Mouse (Mus musculus): ENCODE data around the gene Gse1. TPM values are rescaled to one million over a fixed set of nuclear protein-coding genes. Genes with fewer than 3 reads are reported as not detected.

Gse1 gene
- polyA plus RNA-seq, 1 experiment from 2014 or later = 9.6 TPM

- H3K27me3 ChIP-seq = no peaks in the 10 kb centered on the region
- no peaks in the 10 kb centered on the region for H3K9me3 ChIP-seq
- H3K4me2 ChIP-seq = no peak overlapping the region
- H3K27ac ChIP-seq = no peak overlapping the region
- no peak overlapping the region for H3K4me3 ChIP-seq
- H3K9ac ChIP-seq = no peak overlapping the region
- no peak for ATAC-seq (ENCODE audit: borderline replicate concordance, extremely low read depth, low FRiP score, low TSS enrichment)
- peaks cover 63% of the 10 kb centered on the region for H3K4me1 ChIP-seq
- peaks cover 13% of the 10 kb centered on the region; the same call in 1 of the 2 replicates for H3K36me3 ChIP-seq
- WGBS = 80% methylated on average over 22 of the region's 22 CpGs
These were observed 333.5 kb downstream of the Gse1 start for GRCm38 (mm10) chr8:120561539-120562435.

GRCm38 (mm10) chr8:120562680-120563347 is 334.6 kb downstream of the Gse1 start:
- Histone ChIP-seq H3K4me1 (peaks cover 53% of the 10 kb centered on the region), H3K9me3 (no peaks in the 10 kb centered on the region), H3K27ac (peak overlapping the region; percentile 88), H3K4me3 (no peak overlapping the region), H3K27me3 (no peaks in the 10 kb centered on the region), H3K9ac (no peak overlapping the region), H3K36me3 (peaks cover 23% of the 10 kb centered on the region), H3K4me2 (no peak overlapping the region)
- no peak for ATAC-seq (ENCODE audit: borderline replicate concordance, extremely low read depth, low FRiP score, low TSS enrichment)
- WGBS = 84% methylated on average over 18 of the region's 18 CpGs

GRCm38 (mm10) chr8:120563348-120563724 is 335.1 kb downstream of the Gse1 start:
- Histone ChIP-seq H3K9ac (no peak overlapping the region), H3K9me3 (no peaks in the 10 kb centered on the region), H3K27ac (peak overlapping the region; percentile 88), H3K36me3 (peaks cover 29% of the 10 kb centered on the region), H3K27me3 (no peaks in the 10 kb centered on the region), H3K4me2 (peak overlapping the region; percentile 34), H3K4me1 (peaks cover 51% of the 10 kb centered on the region), H3K4me3 (no peak overlapping the region)
- ATAC-seq (ENCODE audit: borderline replicate concordance, extremely low read depth, low FRiP score, low TSS enrichment) = no peak
- 22% methylated on average over 8 of the region's 8 CpGs for WGBS

- Histone ChIP-seq H3K4me3 (peak overlapping the region; percentile 8; the same call in 1 of the 2 replicates), H3K9me3 (no peaks in the 10 kb centered on the region), H3K4me2 (peak overlapping the region; percentile 34), H3K27me3 (no peaks in the 10 kb centered on the region), H3K27ac (peak overlapping the region; percentile 88), H3K4me1 (peaks cover 50% of the 10 kb centered on the region), H3K36me3 (peaks cover 37% of the 10 kb centered on the region), H3K9ac (no peak overlapping the region)
- WGBS = 21% methylated on average over 20 of the region's 20 CpGs
- ATAC-seq (ENCODE audit: borderline replicate concordance, extremely low read depth, low FRiP score, low TSS enrichment) = peak; percentile 75
These were observed 335.9 kb downstream of the Gse1 start for GRCm38 (mm10) chr8:120563851-120564837.

- Histone ChIP-seq H3K4me2 (no peak overlapping the region), H3K4me1 (peaks cover 47% of the 10 kb centered on the region), H3K4me3 (no peak overlapping the region), H3K27me3 (no peaks in the 10 kb centered on the region), H3K36me3 (peaks cover 41% of the 10 kb centered on the region), H3K27ac (no peak overlapping the region), H3K9me3 (no peaks in the 10 kb centered on the region), H3K9ac (no peak overlapping the region)
- 39% methylated on average over 7 of the region's 7 CpGs for WGBS
- ATAC-seq (ENCODE audit: borderline replicate concordance, extremely low read depth, low FRiP score, low TSS enrichment) = no peak
These were observed 337.0 kb downstream of the Gse1 start for GRCm38 (mm10) chr8:120565151-120565711.

GRCm38 (mm10) chr8:120566681-120567080 is 338.4 kb downstream of the Gse1 start:
- H3K4me3 ChIP-seq = no peak overlapping the region
- no peak overlapping the region for H3K9ac ChIP-seq
- H3K27ac ChIP-seq = no peak overlapping the region
- no peak for ATAC-seq (ENCODE audit: borderline replicate concordance, extremely low read depth, low FRiP score, low TSS enrichment)
- H3K9me3 ChIP-seq = no peaks in the 10 kb centered on the region
- H3K4me1 ChIP-seq = peaks cover 44% of the 10 kb centered on the region
- WGBS = 83% methylated on average over 8 of the region's 8 CpGs
- H3K27me3 ChIP-seq = no peaks in the 10 kb centered on the region
- H3K4me2 ChIP-seq = no peak overlapping the region
- H3K36me3 ChIP-seq = peaks cover 54% of the 10 kb centered on the region

- Histone ChIP-seq H3K27ac (no peak overlapping the region), H3K4me3 (no peak overlapping the region), H3K4me2 (no peak overlapping the region), H3K9me3 (no peaks in the 10 kb centered on the region), H3K36me3 (peaks cover 62% of the 10 kb centered on the region), H3K27me3 (no peaks in the 10 kb centered on the region), H3K4me1 (peaks cover 35% of the 10 kb centered on the region), H3K9ac (no peak overlapping the region)
- ATAC-seq (ENCODE audit: borderline replicate concordance, extremely low read depth, low FRiP score, low TSS enrichment) = no peak
- WGBS = 95% methylated on average over 17 of the region's 17 CpGs
These were observed 339.5 kb downstream of the Gse1 start for GRCm38 (mm10) chr8:120567731-120568130.

DNA sequence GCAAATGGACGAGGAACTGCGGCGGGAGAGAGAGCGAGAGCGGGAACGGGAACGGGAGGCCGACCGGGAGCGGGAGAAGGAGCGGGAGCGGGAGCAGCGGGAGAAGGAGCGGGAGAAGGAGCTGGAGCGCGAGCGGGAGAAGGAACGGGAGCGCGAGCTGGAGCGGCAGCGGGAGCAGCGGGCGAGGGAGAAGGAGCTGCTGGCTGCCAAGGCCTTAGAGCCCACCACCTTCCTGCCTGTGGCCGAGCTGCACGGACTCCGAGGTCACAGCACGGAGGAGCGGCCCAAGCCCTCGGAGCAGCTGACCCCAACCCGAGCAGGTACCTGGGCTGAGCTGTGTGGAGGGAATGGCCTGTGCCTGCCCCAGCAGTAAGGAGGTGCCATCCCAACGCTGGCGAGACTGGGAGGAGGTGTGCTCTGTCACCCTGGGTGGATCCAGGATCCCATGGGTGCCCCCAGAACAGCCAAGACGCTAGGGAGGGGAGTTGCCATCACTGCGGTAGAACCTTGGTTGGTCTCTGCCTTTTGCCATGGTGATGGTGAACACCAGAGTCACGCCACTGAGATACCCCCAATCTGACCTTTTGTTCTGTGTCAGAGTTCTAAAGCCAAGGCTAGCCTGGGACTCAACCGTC is 340.0 kb downstream of the Gse1 start:
- peaks cover 32% of the 10 kb centered on the region for H3K4me1 ChIP-seq
- ATAC-seq (ENCODE audit: borderline replicate concordance, extremely low read depth, low FRiP score, low TSS enrichment) = no peak
- WGBS = 95% methylated on average over 37 of the region's 37 CpGs

DNA sequence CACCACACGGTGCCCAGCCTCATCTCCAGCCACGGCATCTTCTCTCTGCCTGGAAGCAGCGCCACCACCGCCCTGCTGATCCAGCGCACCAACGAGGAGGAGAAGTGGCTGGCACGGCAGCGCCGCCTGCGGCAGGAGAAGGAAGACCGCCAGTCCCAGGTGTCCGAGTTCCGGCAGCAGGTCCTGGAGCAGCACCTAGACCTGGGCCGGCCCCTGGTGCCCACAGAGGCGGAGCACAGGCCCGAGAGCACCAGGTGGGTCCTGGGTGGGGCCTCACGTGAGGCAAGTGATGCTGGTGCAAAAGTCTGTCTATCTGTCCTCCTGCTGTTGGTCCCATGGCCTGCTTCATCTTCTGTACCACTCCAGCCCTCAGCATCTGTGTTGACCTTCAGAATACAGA is 340.9 kb downstream of the Gse1 start:
- ATAC-seq (ENCODE audit: borderline replicate concordance, extremely low read depth, low FRiP score, low TSS enrichment) = no peak
- 94% methylated on average over 17 of the region's 17 CpGs for WGBS
- H3K4me2 ChIP-seq = no peak overlapping the region

More for the DNA sequence above, 340.0 kb downstream of the Gse1 start:
- Histone ChIP-seq H3K4me3 (no peak overlapping the region), H3K27ac (no peak overlapping the region), H3K4me2 (no peak overlapping the region), H3K9me3 (no peaks in the 10 kb centered on the region), H3K27me3 (no peaks in the 10 kb centered on the region), H3K36me3 (peaks cover 68% of the 10 kb centered on the region), H3K9ac (no peak overlapping the region)

DNA sequence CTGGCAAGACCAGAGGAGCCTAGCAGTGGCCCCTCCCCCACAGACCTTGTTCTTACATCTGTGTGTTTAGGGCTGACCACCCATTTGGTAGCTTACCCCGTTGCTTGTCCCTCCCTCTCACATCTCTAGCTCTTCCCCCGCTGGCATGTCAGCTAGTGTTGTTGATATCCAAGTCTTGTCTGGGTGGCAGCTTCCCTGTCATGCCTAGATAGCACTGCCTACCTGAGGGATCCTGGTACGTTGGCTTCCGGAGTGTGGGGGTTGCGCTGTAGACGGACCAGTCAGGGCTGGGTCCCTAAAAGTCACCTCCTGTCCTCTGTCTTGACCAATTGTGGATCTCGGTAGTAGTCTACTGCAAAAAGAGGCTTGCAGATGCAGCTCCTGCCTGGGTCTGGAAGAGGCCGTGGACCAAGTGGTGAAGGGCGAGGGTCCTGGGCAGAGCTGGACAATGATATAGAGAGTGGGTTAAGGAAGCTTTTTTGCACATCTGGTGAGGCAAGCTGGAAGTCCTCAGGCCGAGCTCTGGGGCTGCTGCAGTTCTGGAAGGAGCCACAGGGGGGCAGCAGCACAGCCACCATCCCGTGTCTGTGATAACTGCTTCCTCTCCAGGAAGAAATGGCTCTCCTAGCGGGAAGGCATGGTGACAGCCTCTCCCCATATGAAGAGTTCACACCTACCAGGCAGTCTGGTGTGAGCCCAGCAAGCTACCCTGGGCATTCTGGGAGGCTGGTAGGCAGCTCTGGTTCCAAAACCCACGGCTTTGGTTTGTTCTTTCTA is 341.9 kb downstream of the Gse1 start:
- WGBS = 51% methylated on average over 13 of the region's 13 CpGs
- Histone ChIP-seq H3K27ac (no peak overlapping the region), H3K4me2 (no peak overlapping the region), H3K9me3 (no peaks in the 10 kb centered on the region), H3K27me3 (no peaks in the 10 kb centered on the region), H3K4me3 (no peak overlapping the region), H3K36me3 (peaks cover 84% of the 10 kb centered on the region), H3K4me1 (peaks cover 27% of the 10 kb centered on the region), H3K9ac (no peak overlapping the region)
- no peak for ATAC-seq (ENCODE audit: borderline replicate concordance, extremely low read depth, low FRiP score, low TSS enrichment)

More for the DNA sequence above, 340.9 kb downstream of the Gse1 start:
- no peaks in the 10 kb centered on the region for H3K27me3 ChIP-seq
- no peak overlapping the region for H3K27ac ChIP-seq
- no peak overlapping the region for H3K9ac ChIP-seq
- peaks cover 76% of the 10 kb centered on the region for H3K36me3 ChIP-seq
- H3K9me3 ChIP-seq = no peaks in the 10 kb centered on the region
- H3K4me3 ChIP-seq = no peak overlapping the region
- peaks cover 27% of the 10 kb centered on the region for H3K4me1 ChIP-seq

Data from lung, embryonic 15.5 days (tissue).